Mouse (Mus musculus): ENCODE data around the gene Timm17b. TPM values are rescaled to one million over a fixed set of nuclear protein-coding genes. Genes with fewer than 3 reads are reported as not detected.

The Timm17b gene
- total and polyA plus RNA-seq, 2 experiments = 20.7 to 53.7 TPM

GRCm38 (mm10) chrX:7865343-7865742 lies 33.8 kb upstream of the Timm17b start:
- H3K27me3 ChIP-seq (ENCODE audit: control insufficient read depth, insufficient read depth, low read length) = no peaks in the 10 kb centered on the region
- no peaks in the 10 kb centered on the region; the same call in 1 of the 2 replicates for H3K79me2 ChIP-seq (ENCODE audit: control insufficient read depth, insufficient read depth, low read length)
- 78% methylated on average over 2 of the region's 2 CpGs for WGBS
- H3K4me3 ChIP-seq (ENCODE audit: insufficient read depth, low read depth, low read length) = no peak overlapping the region
- no peak for DNase-seq (ENCODE audit: extremely low read depth, low read depth, low spot score)
- TF ChIP-seq POLR2A (IDR thresholded peaks at IDR 0.05; ENCODE audit: extremely low read depth, insufficient read depth, low read length) = no peak
- no peak for TF ChIP-seq CTCF (IDR thresholded peaks at IDR 0.05; ENCODE audit: low read depth, low read length)
- H3K36me3 ChIP-seq (ENCODE audit: control insufficient read depth, insufficient read depth, low read length) = peaks cover 6% of the 10 kb centered on the region
- no peaks in the 10 kb centered on the region for H3K4me1 ChIP-seq (ENCODE audit: control insufficient read depth, insufficient read depth, low read length)
- H3K9ac ChIP-seq (ENCODE audit: low read depth, low read length) = no peak overlapping the region
- H3K27ac ChIP-seq (replicated peaks; ENCODE audit: insufficient read depth, low read depth, low read length) = no peak overlapping the region

- TF ChIP-seq CTCF (IDR thresholded peaks at IDR 0.05; ENCODE audit: low read depth, low read length) (no peak), POLR2A (IDR thresholded peaks at IDR 0.05; ENCODE audit: extremely low read depth, insufficient read depth, low read length) (no peak)
- Histone ChIP-seq H3K79me2 (ENCODE audit: control insufficient read depth, insufficient read depth, low read length) (no peaks in the 10 kb centered on the region; the same call in 1 of the 2 replicates), H3K27me3 (ENCODE audit: control insufficient read depth, insufficient read depth, low read length) (no peaks in the 10 kb centered on the region), H3K36me3 (ENCODE audit: control insufficient read depth, insufficient read depth, low read length) (peaks cover 6% of the 10 kb centered on the region), H3K9ac (ENCODE audit: low read depth, low read length) (no peak overlapping the region), H3K4me1 (ENCODE audit: control insufficient read depth, insufficient read depth, low read length) (no peaks in the 10 kb centered on the region), H3K27ac (replicated peaks; ENCODE audit: insufficient read depth, low read depth, low read length) (no peak overlapping the region), H3K4me3 (ENCODE audit: insufficient read depth, low read depth, low read length) (no peak overlapping the region)
- no peak for DNase-seq (ENCODE audit: extremely low read depth, low read depth, low spot score)
- 52% methylated on average over 2 of the region's 2 CpGs for WGBS
Measured at GRCm38 (mm10) chrX:7865786-7866185, 33.4 kb upstream of the Timm17b start.

- no peak overlapping the region for H3K9ac ChIP-seq (ENCODE audit: low read depth, low read length)
- no peaks in the 10 kb centered on the region for H3K27me3 ChIP-seq (ENCODE audit: control insufficient read depth, insufficient read depth, low read length)
- 100% methylated on average over 1 of the region's 1 CpGs for WGBS
- TF ChIP-seq POLR2A (IDR thresholded peaks at IDR 0.05; ENCODE audit: extremely low read depth, insufficient read depth, low read length) = no peak
- no peak for TF ChIP-seq CTCF (IDR thresholded peaks at IDR 0.05; ENCODE audit: low read depth, low read length)
- no peaks in the 10 kb centered on the region for H3K4me1 ChIP-seq (ENCODE audit: control insufficient read depth, insufficient read depth, low read length)
- H3K27ac ChIP-seq (replicated peaks; ENCODE audit: insufficient read depth, low read depth, low read length) = no peak overlapping the region
- DNase-seq (ENCODE audit: extremely low read depth, low read depth, low spot score) = no peak
- peaks cover 9% of the 10 kb centered on the region for H3K36me3 ChIP-seq (ENCODE audit: control insufficient read depth, insufficient read depth, low read length)
- H3K79me2 ChIP-seq (ENCODE audit: control insufficient read depth, insufficient read depth, low read length) = no peaks in the 10 kb centered on the region; the same call in 1 of the 2 replicates
- H3K4me3 ChIP-seq (ENCODE audit: insufficient read depth, low read depth, low read length) = no peak overlapping the region
Measured at GRCm38 (mm10) chrX:7867141-7867540, 32.0 kb upstream of the Timm17b start.

GRCm38 (mm10) chrX:7868506-7868905 lies 30.7 kb upstream of the Timm17b start:
- Histone ChIP-seq H3K4me1 (ENCODE audit: control insufficient read depth, insufficient read depth, low read length) (no peaks in the 10 kb centered on the region), H3K27ac (replicated peaks; ENCODE audit: insufficient read depth, low read depth, low read length) (no peak overlapping the region), H3K27me3 (ENCODE audit: control insufficient read depth, insufficient read depth, low read length) (no peaks in the 10 kb centered on the region), H3K4me3 (ENCODE audit: insufficient read depth, low read depth, low read length) (no peak overlapping the region), H3K36me3 (ENCODE audit: control insufficient read depth, insufficient read depth, low read length) (peaks cover 16% of the 10 kb centered on the region), H3K79me2 (ENCODE audit: control insufficient read depth, insufficient read depth, low read length) (no peaks in the 10 kb centered on the region; the same call in 1 of the 2 replicates), H3K9ac (ENCODE audit: low read depth, low read length) (no peak overlapping the region)
- no peak for DNase-seq (ENCODE audit: extremely low read depth, low read depth, low spot score)
- no peak for TF ChIP-seq CTCF (IDR thresholded peaks at IDR 0.05; ENCODE audit: low read depth, low read length)
- TF ChIP-seq POLR2A (IDR thresholded peaks at IDR 0.05; ENCODE audit: extremely low read depth, insufficient read depth, low read length) = no peak
- WGBS = 78% methylated on average over 2 of the region's 2 CpGs

DNA sequence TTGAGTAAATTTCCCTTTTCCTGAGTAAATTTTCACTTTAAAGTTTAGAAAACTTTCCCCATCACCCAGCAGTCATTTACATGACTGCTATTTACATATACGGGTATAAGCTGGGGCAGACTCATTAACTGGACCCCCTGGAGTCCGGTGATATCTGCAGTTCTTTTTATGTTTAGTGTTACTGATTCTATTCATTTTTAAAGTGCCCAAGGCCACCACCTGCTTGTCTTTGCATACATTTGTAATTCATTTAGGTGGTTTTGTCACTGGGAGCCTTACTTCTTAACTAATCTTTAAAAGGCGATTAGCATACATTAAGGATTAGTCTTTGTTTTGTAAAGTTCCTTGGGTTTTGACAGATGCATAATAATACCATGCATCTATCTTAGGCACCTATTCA lies 29.3 kb upstream of the Timm17b start:
- Histone ChIP-seq H3K27ac (replicated peaks; ENCODE audit: insufficient read depth, low read depth, low read length) (no peak overlapping the region), H3K36me3 (ENCODE audit: control insufficient read depth, insufficient read depth, low read length) (peaks cover 16% of the 10 kb centered on the region), H3K9ac (ENCODE audit: low read depth, low read length) (no peak overlapping the region), H3K79me2 (ENCODE audit: control insufficient read depth, insufficient read depth, low read length) (no peaks in the 10 kb centered on the region), H3K4me1 (ENCODE audit: control insufficient read depth, insufficient read depth, low read length) (no peaks in the 10 kb centered on the region), H3K4me3 (ENCODE audit: insufficient read depth, low read depth, low read length) (no peak overlapping the region), H3K27me3 (ENCODE audit: control insufficient read depth, insufficient read depth, low read length) (no peaks in the 10 kb centered on the region)
- WGBS = 77% methylated on average over 3 of the region's 3 CpGs
- no peak for DNase-seq (ENCODE audit: extremely low read depth, low read depth, low spot score)
- TF ChIP-seq CTCF (IDR thresholded peaks at IDR 0.05; ENCODE audit: low read depth, low read length) = no peak

- Histone ChIP-seq H3K79me2 (ENCODE audit: control insufficient read depth, insufficient read depth, low read length) (no peaks in the 10 kb centered on the region), H3K27ac (replicated peaks; ENCODE audit: insufficient read depth, low read depth, low read length) (peak within 1 kb of the TSS; percentile 38), H3K9ac (ENCODE audit: low read depth, low read length) (peak within 1 kb of the TSS; percentile 68), H3K4me1 (ENCODE audit: control insufficient read depth, insufficient read depth, low read length) (no peaks in the 10 kb centered on the region), H3K4me3 (ENCODE audit: insufficient read depth, low read depth, low read length) (peak within 1 kb of the TSS; percentile 62; the same call in 1 of the 2 replicates), H3K36me3 (ENCODE audit: control insufficient read depth, insufficient read depth, low read length) (peaks cover 3% of the 10 kb centered on the region; the same call in 1 of the 2 replicates), H3K27me3 (ENCODE audit: control insufficient read depth, insufficient read depth, low read length) (no peaks in the 10 kb centered on the region)
- TF ChIP-seq POLR2A (IDR thresholded peaks at IDR 0.05; ENCODE audit: extremely low read depth, insufficient read depth, low read length) = no peak
- no peak for TF ChIP-seq CTCF (IDR thresholded peaks at IDR 0.05; ENCODE audit: low read depth, low read length)
- WGBS = under 1% methylated on average over 14 of the region's 38 CpGs
- DNase-seq (ENCODE audit: extremely low read depth, low read depth, low spot score) = peak; percentile 89
Measured at GRCm38 (mm10) chrX:7878007-7878419, 21.1 kb upstream of the Timm17b start, which contains the start of gene Pim2. TSS of gene Pim2 (plus strand) at chrX:7878262.
